Mouse (Mus musculus): ENCODE measurements at regions not wholly inside any gene's neighbourhood (a gene's known extent, or its start where the extent isn't known, plus 50 kb on each side); places are given as distances from the start of the nearest gene placed in this dataset.
A peak's percentile ranks its signal among the peaks of the same experiment; 100 is the strongest.

- 0 out of 2 replicates have a peak overlapping the region, but pooled peaks have one; percentile 15 for H3K27ac ChIP-seq
- WGBS: 26% methylated on average over 11 of the region's 11 CpGs
- no peak overlapping the region for H3K4me3 ChIP-seq (ENCODE audit: low read length)
- peak; percentile 47 for DNase-seq (ENCODE audit: low spot score)
- peaks cover 22% of the 10 kb centered on the region for H3K4me1 ChIP-seq (ENCODE audit: insufficient read depth, low read length)
- no peaks in the 10 kb centered on the region for H3K9me3 ChIP-seq (ENCODE audit: low read length)
- H3K36me3 ChIP-seq (ENCODE audit: insufficient read depth, low read length): no peaks in the 10 kb centered on the region
- TF ChIP-seq CTCF (IDR thresholded peaks at IDR 0.05; ENCODE audit: low read depth): no peak
- H3K9ac ChIP-seq (replicated peaks; ENCODE audit: low read length): no peak overlapping the region
- no peak overlapping the region for H3K4me2 ChIP-seq (ENCODE audit: low read depth, low read length)
- no peaks in the 10 kb centered on the region for H3K27me3 ChIP-seq (ENCODE audit: insufficient read depth, low read length)
- ATAC-seq: peak; percentile 43; the same call in 1 of the 2 replicates
These were observed 60.1 kb upstream of the Aldh1b1 start for GRCm38 (mm10) chr4:45738746-45739145.

GRCm38 (mm10) chr4:45736215-45736815, 62.5 kb upstream of the Aldh1b1 start:
- TF ChIP-seq CTCF (IDR thresholded peaks at IDR 0.05; ENCODE audit: low read depth): no peak
- no peak overlapping the region for H3K9ac ChIP-seq (replicated peaks; ENCODE audit: low read length)
- H3K36me3 ChIP-seq (ENCODE audit: insufficient read depth, low read length): no peaks in the 10 kb centered on the region
- no peaks in the 10 kb centered on the region for H3K9me3 ChIP-seq (ENCODE audit: low read length)
- H3K27me3 ChIP-seq (ENCODE audit: insufficient read depth, low read length): no peaks in the 10 kb centered on the region
- DNase-seq (ENCODE audit: low spot score) (peak; percentile 64), ATAC-seq (no peak)
- no peak overlapping the region for H3K27ac ChIP-seq
- WGBS: 26% methylated on average over 10 of the region's 10 CpGs
- peaks cover 23% of the 10 kb centered on the region for H3K4me1 ChIP-seq (ENCODE audit: insufficient read depth, low read length)
- no peak overlapping the region for H3K4me2 ChIP-seq (ENCODE audit: low read depth, low read length)
- no peak overlapping the region for H3K4me3 ChIP-seq (ENCODE audit: low read length)

GRCm38 (mm10) chr4:45734011-45734410, 64.8 kb upstream of the Aldh1b1 start:
- ATAC-seq (no peak), DNase-seq (ENCODE audit: low spot score) (no peak)
- TF ChIP-seq CTCF (IDR thresholded peaks at IDR 0.05; ENCODE audit: low read depth): no peak
- Histone ChIP-seq H3K9ac (replicated peaks; ENCODE audit: low read length) (no peak overlapping the region), H3K4me1 (ENCODE audit: insufficient read depth, low read length) (peaks cover 17% of the 10 kb centered on the region), H3K27me3 (ENCODE audit: insufficient read depth, low read length) (no peaks in the 10 kb centered on the region), H3K9me3 (ENCODE audit: low read length) (no peaks in the 10 kb centered on the region), H3K36me3 (ENCODE audit: insufficient read depth, low read length) (no peaks in the 10 kb centered on the region), H3K4me3 (ENCODE audit: low read length) (no peak overlapping the region), H3K27ac (no peak overlapping the region), H3K4me2 (ENCODE audit: low read depth, low read length) (no peak overlapping the region)
- WGBS: 88% methylated on average over 6 of the region's 6 CpGs

GRCm38 (mm10) chr4:45730862-45731831, 67.7 kb upstream of the Aldh1b1 start:
- Histone ChIP-seq H3K4me2 (ENCODE audit: low read depth, low read length) (no peak overlapping the region), H3K36me3 (ENCODE audit: insufficient read depth, low read length) (no peaks in the 10 kb centered on the region), H3K27ac (no peak overlapping the region), H3K4me1 (ENCODE audit: insufficient read depth, low read length) (0 out of 2 replicates have a peak, but pooled peaks cover 9% of the 10 kb centered on the region), H3K9me3 (ENCODE audit: low read length) (no peaks in the 10 kb centered on the region), H3K27me3 (ENCODE audit: insufficient read depth, low read length) (no peaks in the 10 kb centered on the region), H3K4me3 (ENCODE audit: low read length) (no peak overlapping the region), H3K9ac (replicated peaks; ENCODE audit: low read length) (no peak overlapping the region)
- peak; percentile 66 for ATAC-seq
- peak; percentile 70 for DNase-seq (ENCODE audit: low spot score)
- 35% methylated on average over 14 of the region's 14 CpGs for WGBS
- TF ChIP-seq CTCF (IDR thresholded peaks at IDR 0.05; ENCODE audit: low read depth): peak; percentile 74

GRCm38 (mm10) chr4:45729801-45730200, 69.0 kb upstream of the Aldh1b1 start:
- no peaks in the 10 kb centered on the region for H3K36me3 ChIP-seq (ENCODE audit: insufficient read depth, low read length)
- 73% methylated on average over 4 of the region's 4 CpGs for WGBS
- no peak for TF ChIP-seq CTCF (IDR thresholded peaks at IDR 0.05; ENCODE audit: low read depth)
- H3K4me3 ChIP-seq (ENCODE audit: low read length): no peak overlapping the region
- no peaks in the 10 kb centered on the region for H3K27me3 ChIP-seq (ENCODE audit: insufficient read depth, low read length)
- H3K9me3 ChIP-seq (ENCODE audit: low read length): no peaks in the 10 kb centered on the region
- no peak for ATAC-seq
- H3K27ac ChIP-seq: no peak overlapping the region
- no peak for DNase-seq (ENCODE audit: low spot score)
- no peak overlapping the region for H3K4me2 ChIP-seq (ENCODE audit: low read depth, low read length)
- no peak overlapping the region for H3K9ac ChIP-seq (replicated peaks; ENCODE audit: low read length)
- 0 out of 2 replicates have a peak, but pooled peaks cover 8% of the 10 kb centered on the region for H3K4me1 ChIP-seq (ENCODE audit: insufficient read depth, low read length)

- TF ChIP-seq CTCF (IDR thresholded peaks at IDR 0.05; ENCODE audit: low read depth): no peak
- H3K4me3 ChIP-seq (ENCODE audit: low read length): no peak overlapping the region
- no peak overlapping the region for H3K4me2 ChIP-seq (ENCODE audit: low read depth, low read length)
- no peaks in the 10 kb centered on the region for H3K27me3 ChIP-seq (ENCODE audit: insufficient read depth, low read length)
- ATAC-seq (no peak), DNase-seq (ENCODE audit: low spot score) (no peak)
- no peaks in the 10 kb centered on the region for H3K9me3 ChIP-seq (ENCODE audit: low read length)
- no peaks in the 10 kb centered on the region for H3K36me3 ChIP-seq (ENCODE audit: insufficient read depth, low read length)
- WGBS: 35% methylated on average over 4 of the region's 4 CpGs
- no peak overlapping the region for H3K9ac ChIP-seq (replicated peaks; ENCODE audit: low read length)
- 0 out of 2 replicates have a peak, but pooled peaks cover 8% of the 10 kb centered on the region for H3K4me1 ChIP-seq (ENCODE audit: insufficient read depth, low read length)
- no peak overlapping the region for H3K27ac ChIP-seq
These were observed 70.0 kb upstream of the Aldh1b1 start for GRCm38 (mm10) chr4:45728825-45729224.
